Mouse (Mus musculus) embryonic facial prominence, embryonic 12.5 days (tissue): ENCODE data around the gene Pbx1. TPM values are rescaled to one million over a fixed set of nuclear protein-coding genes. Genes with fewer than 3 reads are reported as not detected.

Experiments used
- ATAC-seq: fragments of 200-750 bp; cut with Nextera tagmentation; 2 replicates; pipeline ENCODE4 v1.8.0; 2017; ENCODE audit not compliant: insufficient number of reproducible peaks, insufficient read depth, low FRiP score, low TSS enrichment
- H3K27ac ChIP-seq: fragments of 300-500 bp; sonication (generic); 2 replicates; pipeline ENCODE4 v1.5.1; 2016; ENCODE audit warnings: mild to moderate bottlenecking
- H3K27me3 ChIP-seq: fragments of 300-500 bp; sonication (generic); 2 replicates; pipeline ENCODE4 v1.6.1; 2016; ENCODE audit warnings: mild to moderate bottlenecking, moderate library complexity
- H3K36me3 ChIP-seq: fragments of 300-500 bp; sonication (generic); 2 replicates; pipeline ENCODE4 v1.6.1; 2016; ENCODE audit warnings: mild to moderate bottlenecking
- H3K4me1 ChIP-seq: fragments of 300-500 bp; sonication (generic); 2 replicates; pipeline ENCODE4 v1.6.1; 2016
- H3K4me2 ChIP-seq: fragments of 300-500 bp; sonication (generic); replicated peaks from 2 replicates; pipeline ENCODE4 v1.6.1; 2016; ENCODE audit warnings: mild to moderate bottlenecking, moderate library complexity
- H3K4me3 ChIP-seq: fragments of 300-500 bp; sonication (generic); 2 replicates; pipeline ENCODE4 v1.5.1; 2016; ENCODE audit warnings: mild to moderate bottlenecking
- H3K9ac ChIP-seq: fragments of 300-500 bp; sonication (generic); 2 replicates; pipeline ENCODE4 v1.6.1; 2016; ENCODE audit warnings: mild to moderate bottlenecking, moderate library complexity
- H3K9me3 ChIP-seq: fragments of 300-500 bp; sonication (generic); 2 replicates; pipeline ENCODE4 v1.6.1; 2016; ENCODE audit warnings: mild to moderate bottlenecking, moderate library complexity
- WGBS: fragments of 180-500 bp; shearing (Covaris S2); methylation state at CpG from one replicate; pipeline ENCODE4 v1.1.7; 2016; 5-methylcytosine and 5-hydroxymethylcytosine counted together
- polyA plus RNA-seq: library from polyadenylated mRNA; unstranded; fragments of >200 nt; fragmentation: Nextera tagmentation; extraction: Ambion mirVana; gene quantifications from 2 replicates; pipeline ENCODE4 v1.2.1, GENCODE M21; 2016

Gene Pbx1
- polyA plus RNA-seq, 1 experiment from 2014 or later, result 66.3 TPM

DNA sequence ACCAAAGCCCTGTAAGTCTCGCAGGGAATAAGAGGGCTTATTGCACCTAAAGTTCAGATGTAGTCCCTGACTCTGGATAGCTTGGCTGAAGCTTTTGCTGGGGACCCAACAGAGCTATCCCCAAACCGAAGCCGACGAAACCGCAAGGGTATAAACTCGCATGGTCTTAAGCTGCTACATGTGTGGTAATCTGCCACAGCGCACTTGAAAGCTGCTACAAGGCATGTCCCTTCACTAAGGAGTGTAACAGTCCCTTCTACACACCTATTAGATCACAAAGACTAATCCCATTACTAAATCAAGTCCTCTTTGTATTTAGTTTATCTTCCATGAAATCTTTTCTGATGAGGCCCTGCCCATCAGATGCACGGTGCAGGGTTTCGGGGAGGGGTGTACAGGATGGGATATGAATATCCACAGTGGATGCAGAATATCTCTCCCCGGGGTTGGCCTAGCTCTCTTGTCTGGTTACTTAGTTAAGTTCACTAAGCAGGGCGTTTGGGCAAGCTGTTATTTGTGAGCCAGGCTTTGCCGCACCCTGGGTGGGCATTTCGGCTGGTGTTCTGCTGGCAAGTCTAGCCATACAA lies 231.4 kb downstream of the Pbx1 start:
- 90% methylated on average over 13 of the region's 13 CpGs for WGBS
- Histone ChIP-seq H3K27ac (no peak overlapping the region), H3K4me1 (no peaks in the 10 kb centered on the region), H3K27me3 (no peaks in the 10 kb centered on the region), H3K4me3 (no peak overlapping the region), H3K9ac (no peak overlapping the region), H3K36me3 (peaks cover 37% of the 10 kb centered on the region), H3K4me2 (no peak overlapping the region), H3K9me3 (no peaks in the 10 kb centered on the region)
- no peak for ATAC-seq

DNA sequence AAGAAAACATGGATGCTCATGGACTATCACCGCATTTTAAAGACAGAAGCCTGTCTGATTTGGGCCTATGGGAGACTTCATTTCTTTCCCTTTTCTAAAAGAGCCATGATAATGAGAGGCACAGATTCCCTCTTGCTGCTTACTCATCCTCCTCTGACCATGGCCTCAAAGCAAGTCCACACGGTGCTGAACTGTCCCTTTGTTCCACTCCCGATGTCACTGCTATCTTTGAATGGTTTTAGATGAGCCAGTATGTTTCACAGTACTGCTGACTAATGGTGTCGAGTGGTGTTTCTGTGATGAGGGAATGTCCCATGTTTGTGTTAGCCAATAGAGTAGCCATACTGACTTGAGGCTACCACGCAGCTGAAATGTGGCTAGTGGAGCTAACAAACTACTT lies 233.8 kb downstream of the Pbx1 start:
- no peak overlapping the region for H3K27ac ChIP-seq
- no peak overlapping the region for H3K4me3 ChIP-seq
- no peaks in the 10 kb centered on the region for H3K9me3 ChIP-seq
- no peak overlapping the region for H3K9ac ChIP-seq
- WGBS, result 91% methylated on average over 5 of the region's 5 CpGs
- H3K4me1 ChIP-seq, result no peaks in the 10 kb centered on the region
- H3K4me2 ChIP-seq, result no peak overlapping the region
- no peak for ATAC-seq
- H3K27me3 ChIP-seq, result no peaks in the 10 kb centered on the region
- peaks cover 54% of the 10 kb centered on the region for H3K36me3 ChIP-seq

DNA sequence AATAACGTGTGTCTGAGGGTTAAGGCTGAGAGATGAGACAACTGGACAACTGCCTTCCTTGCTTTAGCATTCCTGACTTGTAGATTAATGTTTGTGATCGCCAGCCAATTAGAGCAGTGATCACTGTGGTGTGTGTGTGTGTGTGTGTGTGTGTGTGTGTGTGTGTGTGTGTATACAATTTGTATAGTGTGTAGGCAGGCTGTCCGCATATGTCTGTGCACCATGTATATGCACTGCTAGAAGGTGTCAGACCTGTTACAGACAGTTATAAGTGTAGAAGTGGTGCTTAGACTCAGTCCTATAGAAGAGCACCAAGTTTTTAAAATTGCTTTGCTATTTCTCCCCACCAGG lies 234.2 kb downstream of the Pbx1 start:
- ATAC-seq, result no peak
- H3K4me3 ChIP-seq, result no peak overlapping the region
- H3K9ac ChIP-seq, result no peak overlapping the region
- WGBS, result 85% methylated on average over 3 of the region's 3 CpGs
- H3K36me3 ChIP-seq, result peaks cover 51% of the 10 kb centered on the region
- H3K4me1 ChIP-seq, result no peaks in the 10 kb centered on the region
- no peak overlapping the region for H3K4me2 ChIP-seq
- H3K27ac ChIP-seq, result no peak overlapping the region
- H3K27me3 ChIP-seq, result no peaks in the 10 kb centered on the region
- H3K9me3 ChIP-seq, result no peaks in the 10 kb centered on the region

DNA sequence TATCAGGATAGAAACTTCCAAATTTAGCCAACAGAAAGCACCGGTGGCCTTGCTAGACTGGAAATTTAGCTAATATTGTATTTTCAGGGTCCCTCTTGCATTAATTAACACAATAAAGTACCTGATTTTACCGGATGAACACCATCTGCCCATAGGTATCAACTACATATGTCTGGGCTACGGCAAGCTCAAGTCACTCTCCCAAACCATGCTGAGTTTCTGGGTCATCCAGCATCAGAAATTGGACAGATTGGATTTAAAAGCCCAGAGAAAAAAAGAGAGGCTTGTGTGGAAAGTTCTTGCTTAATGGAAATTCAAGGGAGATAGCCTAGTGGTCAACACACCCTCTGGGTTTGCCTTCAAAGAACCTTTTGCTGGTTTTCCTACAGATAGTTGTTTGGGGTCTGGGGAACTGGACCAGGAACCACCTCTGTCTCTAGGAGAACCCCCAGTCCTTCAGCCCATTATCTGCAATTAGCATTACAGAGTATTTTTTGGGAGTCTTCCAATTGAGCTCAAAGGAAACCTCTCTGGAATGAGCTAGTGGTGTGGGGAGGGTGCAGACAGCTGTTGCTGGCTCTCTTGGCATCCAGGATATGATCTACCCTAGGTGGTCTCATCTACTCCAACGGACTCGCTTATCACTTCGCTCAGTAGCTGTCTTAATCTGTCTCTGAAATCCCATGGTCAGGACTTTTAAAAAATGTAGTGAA lies 234.7 kb downstream of the Pbx1 start:
- H3K4me3 ChIP-seq, result no peak overlapping the region
- no peaks in the 10 kb centered on the region for H3K9me3 ChIP-seq
- H3K9ac ChIP-seq, result no peak overlapping the region
- no peaks in the 10 kb centered on the region for H3K27me3 ChIP-seq
- H3K4me1 ChIP-seq, result no peaks in the 10 kb centered on the region
- H3K27ac ChIP-seq, result no peak overlapping the region
- ATAC-seq, result no peak
- peaks cover 47% of the 10 kb centered on the region for H3K36me3 ChIP-seq
- WGBS, result 91% methylated on average over 6 of the region's 6 CpGs
- no peak overlapping the region for H3K4me2 ChIP-seq

DNA sequence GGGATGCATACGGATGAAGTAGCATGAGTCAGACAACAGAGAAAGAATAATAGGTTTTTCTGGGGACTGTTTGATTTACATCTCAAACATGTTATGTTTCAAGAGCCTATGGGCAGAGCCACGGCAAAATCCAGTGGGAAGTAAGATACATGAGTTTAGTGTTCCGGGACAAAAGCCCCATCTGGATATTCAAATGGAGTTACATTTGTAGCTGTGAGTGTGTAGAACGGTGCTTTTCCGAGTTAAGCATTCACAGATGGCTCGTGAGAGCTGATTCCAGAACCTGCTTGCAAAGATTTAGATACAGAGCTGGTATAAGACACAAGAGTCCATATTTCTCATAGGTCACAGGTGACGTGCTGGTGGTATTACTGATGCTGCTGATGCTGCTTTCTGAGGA lies 238.7 kb downstream of the Pbx1 start:
- Histone ChIP-seq H3K4me2 (no peak overlapping the region), H3K36me3 (peaks cover 29% of the 10 kb centered on the region; the same call in 1 of the 2 replicates), H3K27me3 (no peaks in the 10 kb centered on the region), H3K9me3 (no peaks in the 10 kb centered on the region), H3K27ac (no peak overlapping the region), H3K9ac (no peak overlapping the region), H3K4me1 (peaks cover 4% of the 10 kb centered on the region; the same call in 1 of the 2 replicates), H3K4me3 (no peak overlapping the region)
- no peak for ATAC-seq
- 73% methylated on average over 7 of the region's 7 CpGs for WGBS

DNA sequence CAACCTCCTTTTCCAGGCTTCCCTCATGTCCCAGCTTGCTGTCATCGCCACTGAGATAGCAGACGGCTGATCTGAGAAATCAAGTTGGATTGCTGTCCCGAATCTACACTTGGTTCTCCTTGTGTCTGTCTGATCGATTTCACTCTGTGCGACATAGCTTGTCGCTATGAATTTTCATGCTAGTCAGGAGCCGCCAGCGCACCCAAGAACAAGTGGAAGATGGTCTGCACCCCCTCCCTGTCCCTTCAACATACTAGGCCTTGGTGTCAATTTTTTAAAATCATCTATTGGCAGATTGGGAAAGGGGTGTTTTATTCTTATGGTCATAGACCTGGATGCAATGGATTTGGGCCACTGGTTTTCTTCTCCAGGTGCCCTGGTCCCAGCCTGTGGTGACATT lies 249.3 kb downstream of the Pbx1 start:
- Histone ChIP-seq H3K36me3 (peaks cover 29% of the 10 kb centered on the region), H3K9me3 (no peaks in the 10 kb centered on the region), H3K9ac (no peak overlapping the region), H3K4me3 (no peak overlapping the region), H3K27me3 (no peaks in the 10 kb centered on the region), H3K27ac (no peak overlapping the region), H3K4me2 (no peak overlapping the region), H3K4me1 (peaks cover 38% of the 10 kb centered on the region)
- no peak for ATAC-seq
- 96% methylated on average over 8 of the region's 8 CpGs for WGBS

DNA sequence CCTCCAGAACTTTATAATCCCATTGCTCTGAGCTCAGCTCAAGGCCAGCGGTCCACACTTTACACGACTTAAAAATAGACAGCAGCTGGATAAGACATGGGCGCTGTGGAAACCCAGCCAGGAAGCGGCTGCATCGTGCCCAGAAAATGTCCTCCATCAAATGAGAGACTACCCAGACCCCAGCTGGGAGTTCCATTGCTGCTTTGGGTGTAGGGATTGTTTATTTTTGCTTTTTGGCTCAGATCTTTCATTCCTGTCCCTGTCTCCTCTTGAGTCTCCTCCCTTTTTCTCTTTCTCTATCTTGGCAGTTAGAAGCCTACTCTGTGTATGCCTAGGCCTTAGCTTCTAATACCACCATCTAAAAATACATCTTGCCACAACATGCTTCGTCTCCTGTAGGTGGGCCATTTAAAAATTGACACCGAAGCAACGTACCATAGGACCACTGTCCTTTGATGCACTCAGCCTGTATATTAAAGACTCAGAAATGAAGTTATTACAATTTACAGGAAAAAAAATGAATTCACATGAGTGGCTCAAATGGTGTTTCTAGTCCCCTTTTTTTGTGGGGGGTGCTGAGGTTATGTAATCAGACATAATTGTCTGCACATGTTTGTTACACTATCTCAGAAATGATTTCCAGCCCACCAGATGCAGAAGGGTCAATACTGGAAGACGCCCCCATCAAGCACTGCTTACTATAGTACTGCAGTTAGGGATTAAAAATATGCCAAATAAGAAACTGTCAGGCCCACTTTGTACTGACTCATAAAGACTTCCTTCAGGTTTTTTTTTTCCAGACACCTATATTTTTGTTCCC lies 251.2 kb downstream of the Pbx1 start:
- WGBS, result 70% methylated on average over 9 of the region's 9 CpGs
- Histone ChIP-seq H3K36me3 (peaks cover 31% of the 10 kb centered on the region), H3K27ac (peak overlapping the region; percentile 57), H3K4me1 (peaks cover 19% of the 10 kb centered on the region), H3K9me3 (no peaks in the 10 kb centered on the region), H3K4me3 (no peak overlapping the region), H3K4me2 (no peak overlapping the region), H3K27me3 (no peaks in the 10 kb centered on the region), H3K9ac (no peak overlapping the region)
- ATAC-seq, result peak; percentile 52; the same call in 1 of the 2 replicates

DNA sequence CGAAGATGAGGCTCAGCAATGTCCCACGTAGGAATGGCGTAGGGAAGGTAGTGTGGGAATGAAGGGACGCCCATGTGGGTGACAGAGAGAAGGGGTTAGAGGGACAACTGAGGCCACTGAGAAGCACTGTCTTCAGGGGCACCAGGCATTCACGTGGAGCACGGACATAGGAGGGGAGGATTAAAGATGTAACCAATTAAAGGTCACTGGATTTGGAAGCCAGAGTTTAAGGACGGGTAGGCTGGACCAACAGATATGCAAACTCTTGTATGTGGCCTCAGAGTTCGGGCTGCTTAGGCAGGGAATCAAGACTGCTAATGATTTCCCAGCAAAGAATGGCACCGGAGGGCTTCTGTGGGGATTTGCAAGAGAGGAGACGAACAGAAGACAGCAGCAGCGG lies 252.4 kb downstream of the Pbx1 start:
- WGBS, result 79% methylated on average over 11 of the region's 11 CpGs
- Histone ChIP-seq H3K27me3 (no peaks in the 10 kb centered on the region), H3K36me3 (peaks cover 32% of the 10 kb centered on the region), H3K27ac (peak overlapping the region; percentile 37; the same call in 1 of the 2 replicates), H3K4me2 (no peak overlapping the region), H3K4me3 (no peak overlapping the region), H3K4me1 (peaks cover 17% of the 10 kb centered on the region), H3K9me3 (no peaks in the 10 kb centered on the region), H3K9ac (no peak overlapping the region)
- no peak for ATAC-seq

DNA sequence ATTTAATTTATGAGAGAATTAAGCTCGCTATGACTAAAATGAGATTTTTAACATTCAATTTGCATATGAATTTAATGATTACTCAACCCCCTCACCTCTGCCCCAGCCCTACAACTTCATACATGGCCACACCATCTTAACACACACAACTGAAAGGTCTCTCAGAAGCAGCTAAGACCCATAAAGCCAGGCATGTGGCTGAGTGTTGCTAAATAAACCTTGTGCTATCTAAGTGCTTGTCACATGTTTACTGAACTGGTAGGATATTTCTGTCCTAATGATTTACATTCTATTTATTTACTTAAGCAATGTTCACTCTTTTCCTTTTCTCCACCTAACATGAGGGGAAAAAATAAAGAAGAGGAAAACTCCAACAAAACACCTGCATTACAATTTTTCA lies 253.5 kb downstream of the Pbx1 start:
- Histone ChIP-seq H3K9ac (no peak overlapping the region), H3K4me1 (peaks cover 17% of the 10 kb centered on the region), H3K4me2 (no peak overlapping the region), H3K36me3 (peaks cover 29% of the 10 kb centered on the region), H3K9me3 (no peaks in the 10 kb centered on the region), H3K4me3 (no peak overlapping the region), H3K27ac (no peak overlapping the region), H3K27me3 (no peaks in the 10 kb centered on the region)
- no peak for ATAC-seq
- 77% methylated on average over 1 of the region's 1 CpGs for WGBS

DNA sequence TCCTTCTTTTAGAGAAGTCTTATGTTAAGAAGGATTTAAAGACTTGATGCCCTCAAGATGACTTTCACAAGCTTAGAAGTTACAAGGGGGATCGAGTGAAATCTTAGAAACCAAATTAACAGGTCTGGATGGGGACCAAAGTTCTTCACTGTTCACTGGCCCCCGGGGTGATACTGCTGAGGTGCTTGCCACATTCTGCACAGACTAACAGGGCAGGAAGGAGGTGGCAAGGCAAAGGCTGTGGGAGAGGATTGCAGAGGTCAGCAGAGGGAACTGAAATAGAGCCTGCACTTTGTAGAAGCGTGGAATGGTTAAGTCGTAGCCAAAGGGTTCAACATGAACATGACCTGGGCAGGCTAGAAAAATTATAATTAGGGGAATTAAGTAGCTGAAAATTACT lies 256.5 kb downstream of the Pbx1 start:
- Histone ChIP-seq H3K36me3 (peaks cover 8% of the 10 kb centered on the region), H3K9ac (no peak overlapping the region), H3K4me3 (no peak overlapping the region), H3K4me1 (peaks cover 6% of the 10 kb centered on the region; the same call in 1 of the 2 replicates), H3K27ac (no peak overlapping the region), H3K4me2 (no peak overlapping the region), H3K27me3 (no peaks in the 10 kb centered on the region), H3K9me3 (no peaks in the 10 kb centered on the region)
- ATAC-seq, result no peak
- WGBS, result 77% methylated on average over 4 of the region's 4 CpGs

DNA sequence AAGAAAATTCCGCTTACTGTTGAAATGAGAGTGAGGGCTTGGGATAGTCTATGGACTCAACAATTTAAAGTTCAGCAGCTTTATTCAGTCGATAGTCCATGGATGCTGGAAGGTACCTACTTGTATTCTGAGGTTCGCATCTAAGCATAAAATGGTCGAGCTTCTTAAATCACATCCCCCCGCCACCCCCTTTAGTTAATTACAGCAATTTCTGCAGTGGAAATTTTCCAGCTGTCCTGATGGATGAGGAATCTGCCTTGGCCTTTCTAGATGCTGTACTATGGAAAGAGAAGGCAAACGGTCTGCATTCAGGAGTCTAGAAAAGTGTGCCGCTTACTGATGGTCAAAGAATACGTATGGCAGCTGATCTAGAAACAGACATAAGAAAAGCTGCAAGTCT lies 262.3 kb downstream of the Pbx1 start:
- ATAC-seq, result no peak
- H3K36me3 ChIP-seq, result no peaks in the 10 kb centered on the region; the same call in none of the 2 replicates
- 75% methylated on average over 8 of the region's 8 CpGs for WGBS

More for the DNA sequence above, 262.3 kb downstream of the Pbx1 start:
- Histone ChIP-seq H3K27ac (no peak overlapping the region), H3K4me3 (no peak overlapping the region), H3K9me3 (no peaks in the 10 kb centered on the region), H3K27me3 (no peaks in the 10 kb centered on the region), H3K4me2 (no peak overlapping the region), H3K4me1 (peaks cover 5% of the 10 kb centered on the region), H3K9ac (no peak overlapping the region)
